Mouse (Mus musculus) midbrain, embryonic 14.5 days (tissue): Measurements from ENCODE around the gene H2-D1. TPM values are rescaled to one million over a fixed set of nuclear protein-coding genes. Genes with fewer than 3 reads are reported as not detected.

Experiments
- ATAC-seq: fragments of 200-750 bp; cut with Nextera tagmentation; 2 replicates; pipeline ENCODE4 v1.8.0; 2017; ENCODE audit warnings: moderate number of reproducible peaks, moderate library complexity; ENCODE audit not compliant: low FRiP score, low TSS enrichment
- DNase-seq: peaks from one replicate; pipeline ENCODE4 v3.0.0-alpha.2; 2015
- H3K27ac ChIP-seq: fragments of 300-500 bp; sonication (generic); replicated peaks from 2 replicates; pipeline ENCODE4 v1.5.1; 2014; ENCODE audit warnings: mild to moderate bottlenecking, low read depth, low read length, moderate library complexity
- H3K27me3 ChIP-seq: fragments of 300-500 bp; sonication (generic); 2 replicates; pipeline ENCODE4 v1.6.1; 2014; ENCODE audit warnings: low read length, control low read depth, mixed read lengths; ENCODE audit not compliant: control insufficient read depth, insufficient read depth
- H3K36me3 ChIP-seq: fragments of 300-500 bp; sonication (generic); 2 replicates; pipeline ENCODE4 v1.6.1; 2014; ENCODE audit warnings: low read length, control low read depth; ENCODE audit not compliant: control insufficient read depth, insufficient read depth
- H3K4me1 ChIP-seq: fragments of 300-500 bp; sonication (generic); 2 replicates; pipeline ENCODE4 v1.6.1; 2014; ENCODE audit warnings: mild to moderate bottlenecking, antibody characterized with exemption, low read length, control low read depth; ENCODE audit not compliant: control insufficient read depth, insufficient read depth
- H3K4me2 ChIP-seq: fragments of 300-500 bp; sonication (generic); 2 replicates; pipeline ENCODE4 v1.6.1; 2014; ENCODE audit warnings: mild to moderate bottlenecking, low read length, moderate library complexity
- H3K4me3 ChIP-seq: fragments of 300-500 bp; sonication (generic); replicated peaks from 2 replicates; pipeline ENCODE4 v1.5.1; 2014; ENCODE audit warnings: low read depth, low read length
- H3K9ac ChIP-seq: fragments of 300-500 bp; sonication (generic); replicated peaks from 2 replicates; pipeline ENCODE4 v1.6.1; 2014; ENCODE audit warnings: mild to moderate bottlenecking, low read length, moderate library complexity
- H3K9me3 ChIP-seq: fragments of 300-500 bp; sonication (generic); 2 replicates; pipeline ENCODE4 v1.6.1; 2016; ENCODE audit warnings: low read length, control low read depth, mixed read lengths; ENCODE audit not compliant: control insufficient read depth
- WGBS: fragments of 180-500 bp; shearing (Covaris S2); extraction: QIAGEN DNeasy Blood & Tissue Kit; methylation state at CpG from one replicate; pipeline ENCODE4 v1.1.7; 2014; 5-methylcytosine and 5-hydroxymethylcytosine counted together
- polyA plus RNA-seq: library from polyadenylated mRNA; unstranded; fragments of >200 nt; fragmentation: Nextera tagmentation; extraction: Ambion mirVana; gene quantifications from 2 replicates; pipeline ENCODE4 v1.2.1, GENCODE M21; 2014

The H2-D1 gene
- polyA plus RNA-seq, 1 experiment from 2014 or later: 68.5 TPM

DNA sequence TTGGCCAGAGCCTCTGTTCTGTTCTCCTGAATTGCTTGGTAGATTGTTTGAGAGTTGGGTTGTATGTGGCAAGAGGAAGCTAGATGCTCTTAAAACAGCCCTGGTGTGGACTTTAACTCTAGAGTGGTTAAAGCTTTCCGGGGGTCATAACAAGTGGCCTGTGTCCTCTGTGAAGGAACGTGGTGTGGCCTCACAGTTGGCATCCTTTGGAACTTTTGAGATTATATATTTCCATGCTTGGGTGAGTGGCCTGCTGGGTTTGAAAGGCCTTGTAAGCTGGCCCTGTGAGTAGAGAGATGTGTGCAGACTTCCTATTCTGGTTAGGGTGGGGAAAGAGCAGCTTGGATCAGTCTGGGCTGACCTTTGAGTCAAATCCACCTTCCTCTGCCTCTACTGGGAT is 17.5 kb upstream of the H2-D1 start:
- peaks cover 35% of the 10 kb centered on the region for H3K4me1 ChIP-seq
- 72% methylated on average over 2 of the region's 2 CpGs for WGBS

DNA sequence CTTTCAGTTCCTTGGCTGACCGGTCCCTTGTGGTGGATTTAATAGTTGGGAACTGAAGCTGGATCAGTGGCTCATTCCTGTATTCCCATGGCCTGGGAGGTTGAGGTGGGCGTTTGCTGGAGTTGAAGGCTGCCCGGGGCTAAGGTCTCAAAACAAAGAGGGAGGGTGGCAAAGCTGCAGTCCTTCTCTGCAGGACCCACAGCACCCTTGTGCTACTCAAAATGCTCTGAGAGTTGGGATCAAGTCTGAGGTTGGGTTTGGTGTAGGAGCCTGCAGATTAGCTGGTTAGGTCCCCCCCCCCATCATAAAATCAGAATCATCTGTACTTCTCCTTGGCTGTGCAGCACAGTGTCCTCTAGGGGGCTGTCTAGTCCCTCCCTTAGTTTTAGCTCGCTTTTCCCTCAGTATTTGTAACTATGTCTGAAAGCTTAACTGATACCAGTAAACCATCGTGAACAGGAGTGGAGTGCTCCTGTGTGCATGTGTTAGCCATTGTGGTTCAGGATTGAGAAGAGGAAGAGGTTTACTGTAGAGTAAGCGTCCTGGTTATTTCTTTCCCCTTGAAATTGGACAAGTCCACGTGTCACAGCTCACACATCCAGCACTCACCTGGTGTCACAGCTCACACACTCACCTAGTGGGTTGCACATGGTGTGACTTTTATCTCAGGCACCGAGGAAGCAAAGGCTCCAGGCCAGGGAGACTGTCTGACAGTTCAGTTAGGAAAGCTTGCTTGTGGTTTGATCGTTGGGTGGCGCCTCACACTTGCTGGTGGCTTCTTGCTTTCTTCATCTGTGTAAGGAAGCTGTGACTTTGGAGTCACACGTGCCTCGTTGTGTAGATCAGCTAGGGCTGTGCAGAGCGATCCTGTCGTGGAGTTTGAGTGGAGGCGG is 16.6 kb upstream of the H2-D1 start:
- no peaks in the 10 kb centered on the region for H3K9me3 ChIP-seq
- ATAC-seq: no peak
- WGBS: 80% methylated on average over 15 of the region's 15 CpGs

More for the DNA sequence above, 17.5 kb upstream of the H2-D1 start:
- Histone ChIP-seq H3K36me3 (peaks cover 72% of the 10 kb centered on the region), H3K9me3 (no peaks in the 10 kb centered on the region), H3K4me3 (peak overlapping the region; percentile 16), H3K4me2 (peak overlapping the region; percentile 95), H3K9ac (0 out of 2 replicates have a peak overlapping the region, but pooled peaks have one; percentile 17), H3K27me3 (no peaks in the 10 kb centered on the region), H3K27ac (no peak overlapping the region)
- ATAC-seq (no peak), DNase-seq (no peak)

DNA sequence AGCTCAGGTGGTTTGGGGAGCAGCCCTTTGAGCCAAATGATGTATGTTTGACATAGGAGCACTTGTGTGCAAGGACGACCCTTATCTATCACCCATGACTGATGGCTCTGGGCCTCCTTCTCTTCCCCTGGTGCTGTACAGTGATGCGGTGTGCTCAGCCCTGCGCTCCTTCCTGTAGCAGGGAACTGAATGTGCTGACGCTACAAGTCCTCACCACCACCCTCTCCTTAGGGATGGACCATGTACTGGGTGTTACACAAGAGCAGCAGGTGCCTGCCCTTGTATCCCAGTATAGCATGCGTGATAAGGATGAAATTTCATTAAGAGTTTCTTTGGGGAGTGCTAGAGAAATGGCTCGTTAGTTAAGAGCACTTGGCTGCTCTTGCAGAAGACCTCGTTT is 15.4 kb upstream of the H2-D1 start:
- Histone ChIP-seq H3K27me3 (no peaks in the 10 kb centered on the region), H3K36me3 (peaks cover 93% of the 10 kb centered on the region), H3K4me3 (no peak overlapping the region), H3K4me1 (peaks cover 27% of the 10 kb centered on the region), H3K9me3 (no peaks in the 10 kb centered on the region), H3K4me2 (no peak overlapping the region), H3K27ac (no peak overlapping the region), H3K9ac (no peak overlapping the region)
- no peak for ATAC-seq
- DNase-seq: no peak
- WGBS: 93% methylated on average over 7 of the region's 7 CpGs

More for the DNA sequence above, 16.6 kb upstream of the H2-D1 start:
- Histone ChIP-seq H3K27me3 (no peaks in the 10 kb centered on the region), H3K9ac (no peak overlapping the region), H3K36me3 (peaks cover 81% of the 10 kb centered on the region), H3K4me1 (peaks cover 27% of the 10 kb centered on the region), H3K4me3 (peak overlapping the region; percentile 16; the same call in 1 of the 2 replicates), H3K4me2 (peak overlapping the region; percentile 95), H3K27ac (no peak overlapping the region)
- peak; percentile 61 for DNase-seq

DNA sequence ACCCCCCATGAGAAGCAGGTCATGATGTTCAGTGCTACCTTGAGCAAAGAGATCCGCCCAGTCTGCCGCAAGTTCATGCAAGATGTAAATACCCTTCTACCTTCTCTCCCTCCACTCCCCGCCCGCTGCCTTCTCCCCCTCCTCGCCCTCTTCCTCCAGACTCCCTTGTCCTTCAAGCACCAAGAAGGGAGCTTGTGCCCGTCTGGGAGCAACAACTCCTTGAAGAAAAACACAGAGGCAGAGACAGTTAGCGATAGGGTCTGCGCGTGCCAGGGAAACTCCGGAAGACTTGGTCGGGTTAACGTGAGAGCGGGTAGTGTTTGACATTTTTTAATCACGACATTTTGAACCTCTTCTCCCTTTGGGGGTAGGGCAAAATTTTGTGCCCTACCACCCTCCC is 13.5 kb upstream of the H2-D1 start:
- H3K9me3 ChIP-seq: no peaks in the 10 kb centered on the region
- H3K36me3 ChIP-seq: peaks cover 100% of the 10 kb centered on the region
- DNase-seq: no peak
- no peaks in the 10 kb centered on the region for H3K27me3 ChIP-seq
- H3K4me3 ChIP-seq: no peak overlapping the region
- H3K27ac ChIP-seq: no peak overlapping the region
- no peak overlapping the region for H3K4me2 ChIP-seq
- H3K4me1 ChIP-seq: peaks cover 20% of the 10 kb centered on the region
- no peak for ATAC-seq
- H3K9ac ChIP-seq: no peak overlapping the region
- 92% methylated on average over 14 of the region's 14 CpGs for WGBS

DNA sequence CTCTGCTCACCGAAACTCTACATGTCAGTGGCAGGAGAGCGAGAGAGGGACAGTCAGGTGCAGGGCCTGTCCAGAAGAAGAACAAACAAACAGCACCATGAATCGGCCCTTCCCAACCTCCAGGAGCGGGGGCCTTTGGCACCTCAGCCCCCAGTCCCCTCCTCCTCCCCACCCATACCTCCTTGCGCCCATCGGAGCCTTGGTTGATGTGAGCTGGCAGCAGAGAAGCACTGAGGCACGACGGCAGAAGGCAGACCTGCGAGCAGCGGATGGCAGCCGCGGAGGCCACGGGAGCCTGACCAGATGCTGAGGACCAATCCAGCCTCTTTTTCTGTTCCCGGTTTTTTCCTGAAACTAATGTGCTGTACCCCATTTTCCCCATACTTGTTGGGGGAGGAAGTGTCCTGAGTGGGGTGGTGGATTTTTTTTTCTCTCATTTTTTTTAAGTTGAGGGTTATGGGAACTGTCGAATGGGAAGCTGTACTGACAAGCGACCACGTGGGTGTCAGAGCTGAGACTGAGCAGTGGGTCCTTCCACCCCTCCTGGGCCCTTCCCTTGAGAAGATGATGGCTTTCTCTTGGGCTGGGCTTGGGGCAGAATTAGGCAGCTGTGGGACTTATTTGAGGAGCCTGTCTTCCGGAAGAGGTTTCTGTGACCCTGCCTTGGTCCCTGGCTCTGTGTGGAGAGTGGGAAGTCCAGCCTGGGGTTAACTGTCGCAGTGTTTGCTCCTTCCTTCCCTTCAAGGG is 12.9 kb upstream of the H2-D1 start:
- Histone ChIP-seq H3K36me3 (peaks cover 97% of the 10 kb centered on the region), H3K9ac (no peak overlapping the region), H3K4me3 (no peak overlapping the region), H3K27ac (no peak overlapping the region), H3K9me3 (no peaks in the 10 kb centered on the region), H3K4me1 (peaks cover 13% of the 10 kb centered on the region), H3K4me2 (no peak overlapping the region), H3K27me3 (no peaks in the 10 kb centered on the region)
- DNase-seq: no peak
- no peak for ATAC-seq
- WGBS: 82% methylated on average over 19 of the region's 19 CpGs

DNA sequence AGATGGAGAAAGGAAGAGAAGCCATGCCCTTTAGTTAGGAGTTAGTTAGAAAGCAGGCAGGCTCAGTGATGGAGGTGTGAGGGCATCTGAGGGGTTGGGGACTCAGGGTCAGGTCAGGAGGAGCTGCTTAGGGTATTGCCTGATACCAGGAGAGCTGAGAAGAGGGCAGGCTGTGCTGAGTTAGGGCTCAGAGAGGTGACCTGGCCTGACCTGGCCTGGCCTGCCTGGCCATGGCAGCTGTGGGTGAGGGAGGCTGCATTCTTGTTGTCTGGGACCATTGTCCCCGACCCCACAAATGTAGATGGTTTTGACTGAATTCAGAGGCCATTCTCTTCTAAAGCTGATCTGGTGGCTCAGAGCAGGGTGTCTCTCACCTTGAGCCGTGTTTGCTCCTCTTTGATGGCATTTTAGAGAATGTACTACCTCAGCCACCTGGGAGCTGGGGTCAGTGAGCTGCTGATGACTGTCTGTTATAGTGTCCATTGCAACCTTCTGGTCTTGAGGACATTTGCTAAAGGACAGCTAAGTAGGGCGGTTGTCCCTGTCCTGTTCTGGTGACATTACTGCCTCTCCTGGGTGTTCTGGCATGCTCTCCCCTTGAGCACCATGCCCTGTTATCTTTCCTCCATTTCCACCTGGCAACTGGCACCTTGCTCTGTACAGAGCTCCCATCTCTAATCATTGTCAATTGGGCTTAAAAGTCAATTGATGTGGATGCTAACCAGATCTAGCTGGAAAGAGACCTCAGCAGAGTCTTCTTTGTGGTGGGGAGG is 12.0 kb upstream of the H2-D1 start:
- ATAC-seq (no peak), DNase-seq (no peak)
- H3K4me3 ChIP-seq: no peak overlapping the region
- H3K27me3 ChIP-seq: no peaks in the 10 kb centered on the region
- H3K9me3 ChIP-seq: no peaks in the 10 kb centered on the region
- 96% methylated on average over 3 of the region's 3 CpGs for WGBS
- no peak overlapping the region for H3K27ac ChIP-seq
- H3K4me2 ChIP-seq: no peak overlapping the region
- peaks cover 4% of the 10 kb centered on the region for H3K4me1 ChIP-seq
- H3K9ac ChIP-seq: no peak overlapping the region
- H3K36me3 ChIP-seq: peaks cover 88% of the 10 kb centered on the region

DNA sequence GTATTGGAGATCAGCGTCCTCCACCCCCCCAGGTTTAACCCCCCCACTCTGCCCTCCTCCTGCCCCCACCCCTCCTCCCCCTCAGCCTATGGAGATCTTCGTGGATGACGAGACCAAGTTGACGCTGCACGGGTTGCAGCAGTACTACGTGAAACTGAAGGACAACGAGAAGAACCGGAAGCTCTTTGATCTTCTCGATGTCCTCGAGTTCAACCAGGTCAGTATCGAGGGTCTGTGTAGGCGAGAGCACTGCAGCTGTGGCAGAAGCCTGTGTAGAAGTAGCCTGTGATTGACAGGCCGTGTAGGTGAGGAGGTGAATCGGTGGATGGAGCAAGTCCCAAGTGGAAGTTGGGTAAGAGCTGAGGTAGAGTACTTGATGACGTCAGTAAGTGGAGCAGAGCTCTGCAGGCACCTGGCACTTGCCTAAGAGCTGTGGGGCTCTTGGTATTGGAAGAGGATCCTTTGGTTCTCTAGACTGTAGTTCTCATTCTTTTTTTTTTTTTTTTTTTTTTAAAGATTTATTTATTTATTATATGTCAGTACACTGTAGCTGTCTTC is 11.3 kb upstream of the H2-D1 start:
- Histone ChIP-seq H3K27me3 (no peaks in the 10 kb centered on the region), H3K36me3 (peaks cover 81% of the 10 kb centered on the region), H3K9ac (no peak overlapping the region), H3K27ac (no peak overlapping the region), H3K4me3 (no peak overlapping the region), H3K9me3 (no peaks in the 10 kb centered on the region), H3K4me2 (no peak overlapping the region), H3K4me1 (no peaks in the 10 kb centered on the region)
- ATAC-seq (no peak), DNase-seq (no peak)
- WGBS: 86% methylated on average over 15 of the region's 15 CpGs

DNA sequence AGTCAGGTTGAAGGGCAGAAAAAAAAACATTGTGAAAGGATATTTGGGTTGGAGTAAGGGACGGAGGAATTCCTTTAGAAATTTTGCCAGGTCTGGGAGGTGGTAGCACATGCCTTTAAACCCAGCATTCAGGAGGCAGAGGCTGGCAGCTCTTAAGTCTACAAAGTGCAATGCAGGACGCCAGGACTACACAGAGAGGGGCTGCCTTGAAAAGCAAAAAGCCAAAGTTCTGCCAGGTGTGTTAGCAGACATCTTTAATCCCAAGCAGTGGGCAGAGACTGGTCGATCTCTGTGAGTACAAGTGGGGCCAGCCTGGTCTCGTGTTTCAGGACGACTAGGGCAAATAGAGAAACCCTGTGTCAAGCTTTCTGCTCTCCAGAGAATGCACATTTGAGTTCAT is 10.5 kb upstream of the H2-D1 start:
- Histone ChIP-seq H3K9me3 (no peaks in the 10 kb centered on the region), H3K36me3 (peaks cover 73% of the 10 kb centered on the region), H3K9ac (no peak overlapping the region), H3K4me2 (no peak overlapping the region), H3K27ac (no peak overlapping the region), H3K27me3 (no peaks in the 10 kb centered on the region), H3K4me1 (no peaks in the 10 kb centered on the region), H3K4me3 (no peak overlapping the region)
- WGBS: 77% methylated on average over 5 of the region's 5 CpGs
- ATAC-seq: no peak
- DNase-seq: no peak
